Mouse (Mus musculus) MEL-GATA-1-ER (cell line): ENCODE measurements around the gene Usp30.

Source experiments
- DNase-seq: peaks from one replicate; pipeline ENCODE4 v3.0.0-alpha.2; 2012; ENCODE audit warnings: low read depth; ENCODE audit errors: extremely low read depth

Gene Usp30

DNA sequence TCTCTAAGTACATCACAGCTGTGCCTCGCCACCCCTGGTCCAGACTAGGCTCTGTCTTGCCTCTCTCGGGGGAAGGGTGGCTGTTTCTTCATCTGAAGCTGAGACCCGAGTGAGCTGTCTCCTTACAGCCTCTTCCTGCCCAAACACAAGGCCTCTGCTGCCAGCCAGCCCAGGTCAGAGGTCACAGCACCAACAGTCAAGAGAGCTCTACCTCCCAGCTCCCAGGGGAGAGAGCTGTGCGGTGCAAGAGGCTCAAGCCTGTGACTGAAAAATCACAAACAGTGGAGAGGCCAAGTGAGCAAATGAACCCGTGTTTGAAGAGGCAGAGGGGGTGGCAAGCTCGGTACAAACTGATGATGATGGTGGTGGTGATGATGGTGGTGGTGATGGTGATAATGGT is 1.3 kb downstream of the Usp30 start:
- DNase-seq: no peak

DNA sequence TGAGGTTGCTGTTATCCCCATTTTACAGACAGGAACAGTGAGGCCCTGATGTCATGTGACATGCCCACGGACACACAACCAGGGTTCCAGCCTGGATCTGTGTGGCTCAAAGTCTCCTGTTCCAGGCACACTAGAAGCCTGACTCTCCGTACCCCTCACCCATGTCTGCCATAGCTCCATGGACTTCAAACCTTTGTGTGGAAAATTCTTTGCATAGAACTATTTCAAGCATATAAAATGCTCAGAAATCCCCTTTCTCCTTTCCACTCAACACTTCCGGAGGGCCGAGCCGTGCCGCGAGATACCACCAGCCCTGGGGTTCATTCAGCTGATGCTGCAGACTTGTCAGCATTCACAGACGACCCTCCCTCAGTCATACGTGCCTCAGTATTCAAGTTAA is 2.3 kb downstream of the Usp30 start:
- DNase-seq: no peak

DNA sequence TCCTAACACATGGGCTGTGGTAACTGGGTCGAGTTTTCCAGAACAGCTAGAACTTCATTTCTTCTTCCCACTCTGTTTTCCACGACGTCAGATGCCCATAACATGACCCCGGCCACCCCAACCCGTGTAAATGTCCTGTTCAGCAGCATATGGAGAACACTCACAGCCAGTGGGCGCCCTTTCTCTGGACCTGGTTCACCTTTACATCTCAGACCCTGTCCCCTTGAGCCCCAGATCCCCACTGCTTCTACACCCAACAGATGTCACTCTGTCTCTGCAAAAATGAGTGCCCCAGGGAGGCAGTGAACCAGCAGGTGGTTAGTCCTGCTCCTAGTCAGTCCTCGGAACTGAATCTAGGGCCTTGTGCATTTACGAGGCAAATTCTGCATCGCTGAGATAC is 2.7 kb downstream of the Usp30 start:
- DNase-seq: no peak

DNA sequence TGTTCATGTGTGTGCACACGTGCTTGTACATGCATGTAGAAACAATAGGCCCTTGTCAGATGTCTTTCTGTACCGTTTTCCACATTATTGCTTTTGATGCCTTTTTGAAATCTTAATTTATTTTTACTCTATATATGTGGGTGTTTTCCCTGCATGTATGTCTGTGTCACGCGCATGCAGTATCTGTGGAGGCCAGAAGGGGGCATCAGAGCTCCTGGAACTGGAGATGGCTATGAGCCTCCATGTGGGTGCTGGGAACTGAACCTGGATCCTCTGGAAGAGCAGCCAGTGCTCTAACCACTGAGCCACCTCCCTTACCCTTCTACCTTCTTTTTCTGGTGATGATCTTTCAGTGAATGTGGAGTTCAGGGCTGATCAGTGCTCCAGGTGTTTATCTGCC is 5.6 kb downstream of the Usp30 start:
- no peak for DNase-seq

DNA sequence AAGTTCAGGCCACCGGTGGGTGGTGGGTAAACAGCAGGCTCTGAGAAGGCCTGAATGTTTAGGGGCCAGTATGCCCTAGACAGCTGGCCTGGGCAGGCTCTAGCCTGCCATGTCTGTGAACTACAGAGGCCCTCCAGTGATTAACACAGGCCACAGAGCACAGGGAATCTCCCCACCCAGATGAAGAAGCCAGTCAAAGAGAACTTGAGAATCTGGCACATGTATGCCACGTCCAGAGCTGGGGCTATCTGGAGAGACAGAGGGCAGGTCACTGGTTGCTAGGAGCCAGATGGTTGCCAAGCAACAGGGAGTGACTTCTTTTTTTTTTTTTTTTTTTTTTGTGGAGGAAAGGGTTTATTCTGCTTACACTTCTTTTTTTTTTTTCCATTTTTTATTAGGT is 7.0 kb downstream of the Usp30 start:
- DNase-seq: no peak

DNA sequence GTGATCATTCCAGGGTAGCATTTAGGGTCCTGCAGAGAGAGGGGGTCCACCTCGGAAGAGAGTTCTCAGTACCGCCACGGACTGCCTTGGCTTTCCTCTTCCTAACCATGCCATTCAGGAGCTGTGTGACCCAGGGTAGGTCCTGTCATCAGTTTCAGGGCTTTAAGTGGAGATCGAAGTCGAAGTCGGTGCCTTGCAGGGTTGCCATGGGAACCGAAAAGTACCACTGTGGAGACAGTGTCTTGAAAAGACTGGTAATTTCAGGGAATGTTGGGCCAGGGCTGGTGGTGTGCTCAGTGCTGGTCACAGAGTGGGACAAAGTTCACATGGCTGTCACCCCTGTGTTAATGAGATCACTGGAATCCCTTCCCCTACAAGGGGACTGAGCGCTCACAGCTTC is 11.7 kb downstream of the Usp30 start:
- no peak for DNase-seq

DNA sequence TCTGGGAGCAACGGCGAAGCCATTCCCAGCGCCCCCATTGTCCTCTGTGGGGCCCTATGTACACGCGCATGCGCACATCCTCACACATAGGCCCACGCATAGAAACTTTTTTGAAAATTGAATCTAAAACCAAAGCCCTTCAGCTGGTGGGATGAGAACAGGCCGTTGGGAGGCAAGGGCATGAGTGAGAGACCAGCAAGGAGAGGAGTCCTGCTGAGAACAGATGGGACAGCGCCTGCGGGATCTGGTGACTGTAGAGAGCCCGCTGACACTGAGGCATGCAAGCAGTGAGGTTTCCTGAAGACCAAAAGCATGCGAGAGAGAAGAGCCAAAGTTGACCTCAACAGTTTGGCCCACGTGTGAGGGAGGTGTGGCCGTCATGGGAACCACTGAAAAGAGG is 20.2 kb downstream of the Usp30 start:
- no peak for DNase-seq

DNA sequence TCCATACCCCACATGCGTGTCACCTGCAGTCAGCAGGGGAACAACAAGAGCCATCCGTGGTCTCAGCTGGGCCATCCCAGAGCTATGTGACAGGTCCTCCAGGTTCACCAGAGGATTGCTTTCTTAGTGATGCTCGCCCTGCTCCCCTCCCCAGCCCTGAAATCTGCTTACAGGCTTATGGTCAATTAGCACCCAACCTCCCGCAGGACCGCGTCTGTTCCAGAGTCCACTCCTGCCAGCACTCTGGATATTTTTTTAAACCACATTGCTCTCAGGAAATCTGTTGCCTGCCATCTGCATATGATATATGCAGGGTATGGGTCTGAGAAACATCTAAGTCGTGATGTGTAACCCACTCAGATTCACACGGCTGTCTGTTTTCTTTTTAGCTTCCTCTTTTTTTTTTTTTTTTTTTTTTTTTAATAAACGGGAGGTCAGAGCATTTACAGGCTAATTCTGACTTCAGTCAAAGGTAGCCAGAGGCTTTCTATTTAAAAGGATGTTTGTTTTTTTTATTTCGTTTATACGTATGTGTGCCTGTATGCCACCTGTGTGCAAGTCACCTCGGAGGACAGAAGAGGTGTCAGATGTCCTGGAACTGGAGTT is 22.7 kb downstream of the Usp30 start:
- DNase-seq: no peak

DNA sequence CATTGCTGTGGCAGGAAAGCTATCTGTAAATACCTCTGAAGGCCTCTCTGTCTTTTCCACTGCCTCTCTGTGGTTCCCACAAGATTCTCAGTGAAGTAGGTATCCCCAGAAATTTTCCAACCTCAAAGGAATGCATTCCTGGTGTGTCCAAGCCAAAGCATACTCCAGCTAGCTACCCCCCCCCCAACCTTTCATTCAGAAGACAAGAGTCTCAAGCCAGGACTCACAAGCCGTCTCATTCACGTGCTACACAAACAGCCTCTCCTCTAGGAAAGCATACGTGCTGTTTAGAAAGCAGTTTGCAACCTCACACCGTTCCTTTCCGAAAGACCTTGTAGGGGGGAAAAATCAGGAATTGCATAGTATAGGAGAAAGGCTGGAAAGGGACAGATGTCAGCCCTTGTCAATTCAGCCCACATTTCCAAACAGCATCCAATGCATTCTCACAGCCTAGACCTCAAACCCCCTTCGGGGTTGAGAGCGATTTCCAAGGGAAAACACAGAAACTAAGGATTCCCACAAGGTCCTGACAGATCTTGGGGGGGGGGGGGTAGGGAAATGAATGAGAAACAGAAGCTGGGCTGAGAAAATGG is 25.3 kb downstream of the Usp30 start:
- DNase-seq: no peak

DNA sequence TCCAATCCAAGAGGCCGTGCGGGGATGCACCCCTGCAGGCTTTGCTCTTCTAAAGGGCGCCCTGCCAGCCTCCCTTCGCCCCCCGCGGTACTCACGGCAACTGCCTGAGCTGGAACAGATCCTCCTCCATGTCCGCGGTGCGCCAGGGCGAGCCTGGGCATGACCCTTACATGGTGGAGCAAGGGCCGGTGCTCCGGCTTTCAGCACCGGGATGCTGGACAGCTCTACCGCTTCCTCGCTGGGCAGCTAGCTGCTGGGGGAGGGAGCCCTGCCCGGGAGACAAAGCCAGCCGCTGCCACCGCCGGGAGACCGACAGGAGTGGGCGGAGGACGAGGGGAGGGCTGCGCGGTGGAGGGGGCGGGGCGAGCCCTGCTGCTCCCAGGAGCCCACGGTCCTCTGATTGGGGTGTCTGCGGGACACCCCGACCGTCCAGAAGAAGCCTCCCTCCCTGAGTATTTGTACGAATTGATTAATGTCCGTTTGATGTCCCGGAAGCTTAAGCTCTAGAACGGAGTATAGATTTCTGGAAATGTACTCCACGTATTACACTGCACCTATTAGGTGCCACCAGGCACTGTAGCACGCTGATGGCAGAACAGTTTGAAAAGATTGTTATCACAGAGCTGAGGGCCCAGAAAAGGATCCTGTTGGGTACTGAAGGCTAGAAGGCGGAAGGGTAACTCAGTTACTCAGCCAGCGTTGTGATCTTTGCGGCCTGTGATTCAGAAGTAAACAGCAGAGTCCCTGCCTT is 26.0 kb downstream of the Usp30 start, which contains the start of gene Svop:
TSS of gene Svop (minus strand) at position 514 of the 751 bp plus-strand sequence.
- DNase-seq: no peak

DNA sequence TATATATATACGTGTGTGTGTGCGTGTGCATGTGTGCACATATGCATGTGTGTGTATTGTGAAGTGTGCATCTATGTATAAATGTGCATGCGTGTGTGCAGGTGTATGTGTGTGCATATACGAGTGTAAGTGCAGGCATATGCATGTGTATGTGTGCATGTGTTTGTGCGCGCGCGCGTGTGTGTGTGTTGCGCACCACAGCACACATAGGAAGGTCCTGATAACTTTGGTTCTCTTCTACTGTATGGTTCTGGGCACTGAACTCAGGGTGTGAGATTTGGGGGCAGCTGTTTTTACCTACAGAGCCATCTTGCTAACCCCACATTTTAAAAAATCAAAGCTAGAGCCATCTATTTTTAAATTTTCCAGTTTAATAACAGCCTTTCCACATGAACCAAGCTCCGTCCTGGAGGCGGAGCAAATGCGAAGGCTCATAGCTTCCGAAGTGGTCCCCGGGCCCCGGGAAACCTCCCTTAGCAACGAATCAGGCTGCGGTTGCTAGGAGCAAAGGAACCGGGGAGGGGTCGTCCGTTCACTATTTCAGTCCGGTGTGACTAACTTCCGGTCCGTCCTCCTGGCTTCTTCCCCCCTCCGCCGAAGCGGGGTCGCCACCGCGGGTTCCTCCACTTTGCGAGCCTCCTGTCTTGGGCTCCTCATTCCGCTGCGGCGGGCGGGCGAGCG is 34.6 kb downstream of the Usp30 start:
- DNase-seq: peak; percentile 72

DNA sequence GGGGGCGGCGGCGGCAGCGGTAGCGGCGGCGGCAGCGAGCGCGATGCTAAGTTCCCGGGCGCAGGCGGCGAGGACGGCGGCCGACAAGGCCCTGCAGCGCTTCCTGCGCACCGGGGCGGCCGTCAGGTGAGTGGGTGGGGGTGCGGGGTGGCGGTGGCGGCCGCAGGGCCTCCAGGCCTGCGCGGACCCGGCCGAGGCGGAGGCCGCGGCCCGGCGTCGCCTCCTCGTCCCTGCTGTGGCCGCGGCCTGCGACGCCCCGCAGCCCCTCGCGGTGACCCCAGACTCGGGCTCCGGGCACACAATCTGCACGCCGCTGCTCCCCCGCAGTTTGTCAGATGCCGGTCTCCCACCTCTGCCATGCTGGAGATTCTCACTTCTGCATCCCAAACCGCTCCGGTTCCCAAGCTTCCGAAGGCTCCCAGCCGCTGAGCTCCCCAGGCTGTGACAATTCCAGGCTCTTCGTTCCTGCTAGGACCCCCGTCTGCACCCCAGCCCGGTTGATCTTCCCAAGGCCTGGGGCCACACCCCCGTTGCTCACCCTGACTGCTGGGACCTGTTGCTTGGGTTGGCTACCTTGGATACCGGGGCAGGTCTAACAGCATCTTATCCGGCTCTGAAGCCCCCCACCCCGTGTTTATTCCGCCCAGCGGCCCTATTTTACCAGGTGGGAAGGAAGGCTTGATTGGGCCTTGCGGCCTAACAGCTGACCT is 35.3 kb downstream of the Usp30 start:
- no peak for DNase-seq

DNA sequence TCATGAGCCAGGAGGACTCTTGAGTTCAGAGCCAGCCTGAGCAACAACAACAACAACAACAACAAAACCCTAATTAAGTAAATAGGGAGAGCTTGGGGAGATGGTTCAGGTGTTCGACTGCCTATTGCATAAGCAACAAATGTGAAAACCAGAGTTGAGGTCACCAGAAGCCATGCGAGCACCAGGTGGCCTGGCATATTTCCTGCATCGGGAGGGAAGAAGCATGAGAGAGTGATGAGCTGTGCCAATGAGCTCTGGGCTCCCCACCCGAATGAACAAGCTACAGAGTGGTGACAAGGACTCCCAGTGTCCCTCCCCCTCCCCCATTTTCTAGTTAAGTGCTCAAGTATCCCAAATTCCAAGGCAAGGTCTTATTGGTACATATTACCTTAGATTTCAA is 36.6 kb downstream of the Usp30 start:
- no peak for DNase-seq

DNA sequence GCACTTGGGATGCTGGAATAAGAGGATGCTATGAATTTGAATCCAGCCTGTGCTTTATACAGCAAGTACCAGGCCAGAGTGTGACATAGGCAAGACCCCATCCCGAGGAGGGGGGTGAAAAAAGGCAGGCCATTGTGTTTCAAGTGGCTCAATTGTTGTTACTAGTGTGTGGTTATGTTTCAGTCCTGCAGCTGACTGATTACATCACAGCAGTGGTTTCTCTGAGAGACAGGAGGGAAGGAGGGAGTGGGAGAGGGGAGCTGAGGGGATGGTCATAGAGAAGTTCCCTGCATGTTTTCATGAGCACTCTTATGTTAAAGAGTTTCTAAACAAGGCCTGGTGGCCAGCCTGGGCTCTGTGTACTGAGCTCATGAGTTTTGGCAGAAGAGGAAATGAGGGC is 37.5 kb downstream of the Usp30 start:
- DNase-seq: no peak

DNA sequence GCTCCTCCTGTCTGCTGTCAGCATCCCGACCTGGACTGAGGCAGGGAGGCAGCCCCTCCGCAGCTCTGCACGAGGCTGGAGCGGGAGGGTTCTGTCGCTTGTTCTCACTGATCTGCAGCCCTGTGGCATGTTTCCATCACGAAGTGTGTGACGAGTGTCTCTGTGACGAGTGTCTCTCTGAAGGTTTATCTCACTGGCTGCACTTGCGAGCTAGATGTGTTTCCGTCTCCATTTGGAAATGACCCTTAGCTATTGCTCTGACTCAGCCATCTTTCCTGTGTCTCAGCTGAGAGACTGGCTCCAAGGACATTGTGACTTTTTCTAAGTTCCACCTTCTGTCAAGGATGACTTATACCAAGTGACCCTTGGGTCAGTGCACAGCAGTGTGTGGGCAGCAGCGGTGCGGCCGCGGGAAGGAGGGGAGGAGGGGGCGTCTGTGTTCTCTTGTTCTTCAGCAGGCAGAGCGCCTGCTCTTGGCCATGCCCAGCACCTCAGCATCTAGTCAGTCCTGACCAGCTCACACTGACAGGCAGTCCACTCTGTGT is 41.2 kb downstream of the Usp30 start:
- DNase-seq: no peak

DNA sequence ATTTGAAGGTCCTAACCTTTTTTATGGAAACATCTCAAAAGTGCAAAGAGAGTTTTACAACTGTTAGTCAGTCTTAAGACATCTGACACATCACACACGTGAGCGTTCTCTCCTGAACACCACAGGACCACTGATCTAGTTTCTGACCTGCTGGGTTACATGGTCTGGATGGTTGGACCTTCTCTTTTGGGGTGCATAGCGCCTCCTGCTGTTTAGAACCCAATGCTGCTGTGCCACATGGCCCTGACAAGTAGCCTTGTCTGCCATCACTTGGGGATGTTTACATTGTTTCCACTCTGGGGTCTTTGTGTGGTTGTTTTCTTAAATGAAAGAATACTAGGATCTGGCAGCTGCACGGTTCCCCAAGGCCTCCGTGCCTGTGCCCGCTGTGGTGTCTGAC is 48.1 kb downstream of the Usp30 start:
- DNase-seq: no peak

DNA sequence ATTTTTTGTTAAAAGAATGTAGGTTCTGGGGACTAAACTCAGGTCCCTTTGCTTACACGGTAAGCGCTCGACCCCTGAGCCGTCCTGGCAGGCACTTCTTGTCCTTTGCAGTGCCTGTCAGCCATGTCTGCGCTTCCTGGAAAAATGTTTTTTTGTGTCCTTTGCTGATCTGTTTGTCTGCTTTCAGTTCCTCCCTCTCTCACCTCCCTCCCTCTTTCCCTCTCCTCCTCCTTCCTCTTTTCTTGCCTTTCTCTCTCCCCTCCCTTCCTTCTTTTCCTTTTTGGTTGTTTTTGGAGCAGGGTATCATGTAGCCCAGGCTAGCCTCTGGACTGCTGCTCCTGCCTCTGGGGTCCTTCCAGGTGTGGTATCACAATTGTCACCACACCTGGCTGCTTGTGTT is 49.8 kb downstream of the Usp30 start:
- DNase-seq: no peak

DNA sequence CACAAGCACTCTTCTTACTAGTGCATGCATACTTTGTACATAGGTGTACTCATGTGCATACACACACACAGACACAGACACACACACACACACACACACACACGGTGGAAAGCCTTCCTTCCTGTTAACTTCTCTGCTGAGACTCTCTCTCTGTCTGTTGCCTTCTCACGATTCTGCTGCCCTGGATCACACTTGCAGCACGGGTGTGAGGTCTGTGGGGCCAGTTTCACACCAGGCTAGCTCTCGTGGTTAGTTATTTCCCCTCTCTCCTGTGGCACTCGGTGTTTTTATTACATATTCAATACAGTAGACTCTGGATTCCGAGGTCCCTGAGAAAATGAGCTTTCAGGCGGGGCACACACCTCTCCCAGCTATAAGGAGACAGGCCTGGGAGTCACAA is 51.3 kb downstream of the Usp30 start:
- no peak for DNase-seq

DNA sequence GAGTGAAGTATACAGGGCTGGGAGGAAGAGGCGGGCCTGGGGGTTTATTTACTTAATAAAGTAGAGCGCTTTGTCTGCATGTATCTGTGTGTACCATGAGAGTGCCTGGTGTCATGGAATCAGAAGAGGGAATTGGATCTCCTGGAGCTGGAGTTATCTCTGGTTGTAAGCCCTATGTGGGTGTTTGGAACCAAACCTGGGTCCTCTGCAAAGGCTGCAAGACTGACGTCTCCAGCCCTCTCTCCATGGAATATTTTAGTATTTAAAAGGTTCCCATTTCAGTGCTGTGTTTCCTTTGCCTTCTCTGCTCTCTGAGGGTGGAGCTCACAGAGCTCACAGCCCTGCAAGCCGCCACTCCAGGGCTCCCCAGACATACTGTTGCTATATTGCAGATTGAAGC is 54.5 kb downstream of the Usp30 start:
- no peak for DNase-seq

DNA sequence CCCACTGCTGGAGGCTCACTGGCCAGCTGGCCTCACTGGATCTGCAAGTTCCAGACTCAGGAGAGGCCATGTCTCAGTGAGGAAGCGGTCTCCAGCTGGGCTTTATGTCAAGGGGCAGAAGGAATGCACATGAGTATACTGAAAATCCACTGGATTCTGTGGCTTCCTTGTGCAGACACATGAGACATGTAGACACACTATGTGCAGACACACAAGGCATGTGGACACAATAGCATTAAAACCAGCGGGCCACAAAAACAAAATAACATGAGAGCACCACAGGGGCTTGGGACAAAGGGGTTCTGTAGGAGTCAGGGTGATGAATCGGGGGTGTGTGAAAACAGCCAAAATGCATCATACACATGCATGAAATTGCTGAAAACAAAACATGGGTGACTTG is 60.7 kb downstream of the Usp30 start:
- DNase-seq: no peak

DNA sequence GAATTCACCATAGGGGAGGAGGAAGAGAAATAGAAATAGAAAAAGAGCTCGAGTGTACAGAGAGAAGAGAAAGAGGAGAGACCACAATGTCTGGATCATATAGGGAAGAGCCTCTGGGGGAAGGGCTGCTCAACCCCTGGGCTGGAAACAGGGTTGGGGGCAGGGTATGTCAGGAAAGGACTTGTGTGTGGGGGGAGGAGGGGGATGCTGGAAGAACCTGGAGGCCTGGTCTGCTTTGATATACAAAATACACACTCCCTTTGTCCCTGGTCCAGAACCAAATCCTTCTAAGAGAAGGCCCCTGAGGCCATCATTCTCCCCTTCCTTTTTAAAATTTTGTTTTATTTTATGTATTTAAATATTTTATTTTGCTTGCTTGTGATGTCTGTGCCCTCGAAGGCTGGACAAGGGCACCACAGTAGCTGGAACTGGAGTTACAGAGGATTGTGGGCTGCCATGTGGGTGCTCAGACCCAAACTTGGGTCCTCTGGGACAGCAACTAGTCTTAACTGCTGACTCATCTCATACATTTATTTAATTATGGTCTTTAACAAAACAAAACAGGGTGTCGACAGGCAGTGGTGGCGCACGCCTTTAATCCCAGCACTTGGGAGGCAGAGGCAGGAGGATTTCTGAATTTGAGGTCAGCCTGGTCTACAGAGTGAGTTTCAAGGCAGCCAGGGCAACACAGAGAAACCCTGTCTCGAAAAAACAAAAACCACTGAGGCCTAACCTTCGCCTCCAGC is 61.4 kb downstream of the Usp30 start:
- no peak for DNase-seq
